Mouse (Mus musculus): ENCODE measurements at regions not wholly inside any gene's neighbourhood (a gene's known extent, or its start where the extent isn't known, plus 50 kb on each side); places are given as distances from the start of the nearest gene placed in this dataset.

DNA sequence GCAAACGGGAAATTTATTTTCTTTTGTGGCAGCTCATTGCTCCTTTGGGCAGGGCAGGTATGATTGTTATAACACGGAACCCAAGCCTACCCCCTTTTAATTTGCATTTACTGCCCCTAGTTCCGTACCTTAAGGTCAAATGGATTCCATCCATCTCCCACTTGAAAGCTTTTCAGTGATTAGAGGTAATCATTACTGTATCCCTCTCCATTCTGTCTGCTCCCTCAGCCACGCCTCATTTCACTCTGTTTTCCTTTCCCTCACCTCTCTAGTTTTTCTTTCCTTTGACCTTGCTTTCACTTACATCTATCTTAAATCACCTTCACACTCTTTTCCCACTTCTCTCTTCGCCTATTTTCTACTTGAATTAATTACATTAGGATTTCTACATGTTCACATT lies 481.2 kb upstream of the Pdzrn3 start:
- no peak overlapping the region for H3K4me3 ChIP-seq
- no peak for ATAC-seq (ENCODE audit: low FRiP score)
- H3K9ac ChIP-seq, result no peak overlapping the region
- no peak overlapping the region for H3K27ac ChIP-seq
- no peaks in the 10 kb centered on the region for H3K4me1 ChIP-seq
- H3K4me2 ChIP-seq (replicated peaks), result no peak overlapping the region
- no peaks in the 10 kb centered on the region for H3K9me3 ChIP-seq (replicated peaks)
- no peaks in the 10 kb centered on the region for H3K27me3 ChIP-seq
- H3K36me3 ChIP-seq, result no peaks in the 10 kb centered on the region
- WGBS, result 65% methylated on average over 5 of the region's 5 CpGs

DNA sequence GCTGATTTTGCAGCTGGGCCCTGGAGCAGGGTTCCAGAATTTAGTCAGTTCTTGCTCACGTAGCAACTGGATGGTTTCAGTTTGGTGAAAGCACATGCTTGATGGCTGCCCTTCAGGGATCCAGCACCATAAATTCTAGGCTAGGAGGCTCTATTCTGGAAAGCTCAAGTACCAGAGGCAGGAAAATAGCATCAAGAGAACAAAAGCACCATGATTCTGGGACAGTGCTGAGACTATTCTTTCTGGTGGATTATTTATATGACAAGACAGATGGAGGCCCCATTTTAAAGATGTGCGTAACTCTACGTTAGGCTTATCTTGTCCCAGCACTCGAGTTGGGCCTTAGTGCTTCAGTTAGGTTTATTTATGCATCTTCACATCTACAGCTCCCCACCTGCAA lies 463.0 kb upstream of the Pdzrn3 start:
- no peaks in the 10 kb centered on the region for H3K9me3 ChIP-seq (replicated peaks)
- 90% methylated on average over 4 of the region's 4 CpGs for WGBS
- H3K36me3 ChIP-seq, result no peaks in the 10 kb centered on the region
- ATAC-seq (ENCODE audit: low FRiP score), result no peak
- H3K4me3 ChIP-seq, result no peak overlapping the region
- no peak overlapping the region for H3K9ac ChIP-seq
- H3K4me1 ChIP-seq, result no peaks in the 10 kb centered on the region
- no peak overlapping the region for H3K4me2 ChIP-seq (replicated peaks)
- H3K27ac ChIP-seq, result no peak overlapping the region
- no peaks in the 10 kb centered on the region for H3K27me3 ChIP-seq

GRCm38 (mm10) chr6:101837563-101837962 lies 459.9 kb upstream of the Pdzrn3 start:
- Histone ChIP-seq H3K4me1 (no peaks in the 10 kb centered on the region), H3K9me3 (replicated peaks) (no peaks in the 10 kb centered on the region), H3K4me3 (no peak overlapping the region), H3K27ac (no peak overlapping the region), H3K4me2 (replicated peaks) (no peak overlapping the region), H3K36me3 (no peaks in the 10 kb centered on the region), H3K27me3 (no peaks in the 10 kb centered on the region), H3K9ac (no peak overlapping the region)
- 76% methylated on average over 6 of the region's 6 CpGs for WGBS
- no peak for ATAC-seq (ENCODE audit: low FRiP score)

GRCm38 (mm10) chr6:101793986-101794385 lies 416.3 kb upstream of the Pdzrn3 start:
- no peak for ATAC-seq (ENCODE audit: low FRiP score)
- no peak overlapping the region for H3K9ac ChIP-seq
- H3K9me3 ChIP-seq (replicated peaks), result no peaks in the 10 kb centered on the region
- H3K36me3 ChIP-seq, result no peaks in the 10 kb centered on the region
- no peak overlapping the region for H3K4me3 ChIP-seq
- H3K4me1 ChIP-seq, result no peaks in the 10 kb centered on the region
- no peak overlapping the region for H3K4me2 ChIP-seq (replicated peaks)
- no peak overlapping the region for H3K27ac ChIP-seq
- no peaks in the 10 kb centered on the region for H3K27me3 ChIP-seq
- WGBS, result 78% methylated on average over 2 of the region's 2 CpGs

DNA sequence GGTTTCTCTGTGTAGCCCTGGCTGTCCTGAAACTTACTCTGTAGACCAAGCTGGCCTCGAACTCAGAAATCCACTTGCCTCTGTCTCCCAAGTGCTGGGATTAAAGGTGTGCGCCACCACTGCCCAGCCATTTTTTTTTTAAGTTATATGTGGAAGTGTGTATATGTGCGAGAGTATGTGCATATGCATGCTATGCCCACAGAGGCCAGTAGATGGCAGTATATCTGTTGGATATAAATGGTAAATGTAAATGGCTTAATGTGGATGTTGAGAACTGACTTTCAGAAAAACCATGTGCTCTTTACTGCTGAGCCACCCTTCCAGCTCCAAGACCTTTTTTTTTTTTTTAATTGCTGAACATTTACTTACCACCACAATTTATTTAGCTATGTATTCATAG lies 400.2 kb upstream of the Pdzrn3 start:
- no peaks in the 10 kb centered on the region for H3K4me1 ChIP-seq
- H3K9me3 ChIP-seq (replicated peaks), result no peaks in the 10 kb centered on the region
- no peak overlapping the region for H3K9ac ChIP-seq
- 95% methylated on average over 3 of the region's 3 CpGs for WGBS
- no peak for ATAC-seq (ENCODE audit: low FRiP score)
- H3K27me3 ChIP-seq, result no peaks in the 10 kb centered on the region
- H3K4me2 ChIP-seq (replicated peaks), result no peak overlapping the region
- no peak overlapping the region for H3K4me3 ChIP-seq
- H3K27ac ChIP-seq, result no peak overlapping the region
- H3K36me3 ChIP-seq, result no peaks in the 10 kb centered on the region

DNA sequence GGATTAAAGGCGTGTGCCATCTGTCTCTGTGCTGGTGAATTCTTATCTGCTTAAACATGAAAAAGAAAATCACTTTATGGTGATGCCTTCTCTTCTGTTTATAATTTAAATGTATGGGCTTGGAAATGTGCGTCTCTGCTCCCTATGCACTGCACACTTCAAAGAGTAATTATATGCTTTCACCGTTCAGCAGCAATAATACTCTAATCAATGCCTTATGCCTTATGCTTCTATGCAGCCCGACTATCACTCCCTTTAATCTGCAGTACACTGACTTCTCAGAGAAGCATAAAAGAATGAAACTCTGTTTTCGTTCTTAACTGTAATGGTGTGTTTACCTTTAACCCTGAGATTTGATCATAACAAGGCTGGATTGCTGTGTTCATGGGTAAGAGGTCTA lies 395.5 kb upstream of the Pdzrn3 start:
- Histone ChIP-seq H3K27me3 (no peaks in the 10 kb centered on the region), H3K36me3 (no peaks in the 10 kb centered on the region), H3K27ac (no peak overlapping the region), H3K4me1 (no peaks in the 10 kb centered on the region), H3K4me2 (replicated peaks) (no peak overlapping the region), H3K9ac (no peak overlapping the region), H3K9me3 (replicated peaks) (no peaks in the 10 kb centered on the region), H3K4me3 (no peak overlapping the region)
- ATAC-seq (ENCODE audit: low FRiP score), result no peak
- 71% methylated on average over 5 of the region's 5 CpGs for WGBS

DNA sequence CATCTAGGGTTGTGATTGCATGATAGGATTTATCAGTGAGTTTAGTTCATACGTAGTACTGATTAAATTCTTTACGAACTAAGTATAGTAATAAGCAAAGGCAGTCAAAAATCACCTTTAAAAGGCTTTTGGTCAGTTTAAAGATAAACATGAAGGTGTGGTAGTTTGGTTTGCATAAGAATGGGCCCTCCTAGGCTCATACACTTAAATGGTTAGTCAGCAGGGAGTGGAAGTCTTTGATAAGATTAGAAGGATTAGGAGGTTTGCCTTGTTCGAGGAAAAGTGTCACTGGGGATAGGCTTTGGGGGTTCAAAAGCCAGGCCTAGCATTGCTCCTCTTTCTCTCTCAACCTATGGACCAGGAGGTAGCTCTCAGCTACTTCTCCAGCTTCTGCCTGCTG lies 357.4 kb upstream of the Pdzrn3 start:
- ATAC-seq (ENCODE audit: low FRiP score), result no peak
- Histone ChIP-seq H3K4me3 (no peak overlapping the region), H3K36me3 (no peaks in the 10 kb centered on the region), H3K9me3 (replicated peaks) (no peaks in the 10 kb centered on the region), H3K27ac (no peak overlapping the region), H3K9ac (no peak overlapping the region), H3K4me1 (no peaks in the 10 kb centered on the region), H3K27me3 (no peaks in the 10 kb centered on the region), H3K4me2 (replicated peaks) (no peak overlapping the region)
- WGBS, result 60% methylated on average over 3 of the region's 3 CpGs

DNA sequence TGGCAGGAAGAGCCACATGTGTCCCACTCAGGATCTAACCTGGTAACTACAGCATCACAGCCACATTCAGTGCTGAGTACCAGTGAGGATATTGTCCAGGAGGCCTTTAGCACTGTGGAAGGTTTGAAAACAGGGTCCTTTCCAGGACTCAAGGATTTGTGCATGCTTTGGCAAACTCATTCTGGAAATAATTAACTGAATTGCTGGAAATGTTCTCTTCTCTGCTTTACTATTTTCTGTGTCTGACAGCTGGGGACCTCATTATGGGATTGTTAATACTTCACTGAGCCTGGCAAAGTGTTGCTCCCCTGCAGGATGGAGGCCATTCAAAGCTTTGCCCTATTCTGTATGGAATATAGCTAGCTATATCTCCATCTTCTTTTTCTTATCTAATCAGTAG lies 342.8 kb upstream of the Pdzrn3 start:
- H3K9me3 ChIP-seq (replicated peaks), result no peaks in the 10 kb centered on the region
- H3K36me3 ChIP-seq, result no peaks in the 10 kb centered on the region
- no peaks in the 10 kb centered on the region for H3K4me1 ChIP-seq
- no peak overlapping the region for H3K27ac ChIP-seq
- no peaks in the 10 kb centered on the region for H3K27me3 ChIP-seq
- no peak overlapping the region for H3K9ac ChIP-seq
- no peak overlapping the region for H3K4me3 ChIP-seq
- ATAC-seq (ENCODE audit: low FRiP score), result no peak
- no peak overlapping the region for H3K4me2 ChIP-seq (replicated peaks)

DNA sequence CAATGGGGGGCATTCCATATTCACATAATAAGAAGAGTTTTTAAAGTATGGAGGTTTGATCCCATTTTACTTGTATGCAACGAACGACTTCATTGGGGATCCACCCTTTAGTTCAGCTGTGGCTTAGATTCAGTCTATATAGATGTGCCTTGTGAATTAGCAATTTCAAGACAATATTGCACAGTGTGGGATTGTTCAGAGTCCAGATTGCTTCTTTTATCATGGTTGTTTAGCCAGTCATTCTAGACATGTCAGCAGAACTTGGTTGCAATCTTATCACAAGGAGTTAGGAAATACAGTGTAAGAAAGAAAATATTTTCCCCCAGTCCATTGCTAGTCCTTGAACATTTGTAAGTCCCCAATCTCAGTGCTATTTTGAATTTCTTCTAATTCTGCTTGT lies 312.0 kb upstream of the Pdzrn3 start:
- no peaks in the 10 kb centered on the region for H3K4me1 ChIP-seq
- H3K9me3 ChIP-seq (replicated peaks), result no peaks in the 10 kb centered on the region
- H3K4me3 ChIP-seq, result no peak overlapping the region
- WGBS, result 94% methylated on average over 2 of the region's 2 CpGs
- no peak overlapping the region for H3K27ac ChIP-seq
- ATAC-seq (ENCODE audit: low FRiP score), result no peak
- H3K27me3 ChIP-seq, result no peaks in the 10 kb centered on the region
- no peak overlapping the region for H3K4me2 ChIP-seq (replicated peaks)
- H3K36me3 ChIP-seq, result no peaks in the 10 kb centered on the region
- no peak overlapping the region for H3K9ac ChIP-seq

DNA sequence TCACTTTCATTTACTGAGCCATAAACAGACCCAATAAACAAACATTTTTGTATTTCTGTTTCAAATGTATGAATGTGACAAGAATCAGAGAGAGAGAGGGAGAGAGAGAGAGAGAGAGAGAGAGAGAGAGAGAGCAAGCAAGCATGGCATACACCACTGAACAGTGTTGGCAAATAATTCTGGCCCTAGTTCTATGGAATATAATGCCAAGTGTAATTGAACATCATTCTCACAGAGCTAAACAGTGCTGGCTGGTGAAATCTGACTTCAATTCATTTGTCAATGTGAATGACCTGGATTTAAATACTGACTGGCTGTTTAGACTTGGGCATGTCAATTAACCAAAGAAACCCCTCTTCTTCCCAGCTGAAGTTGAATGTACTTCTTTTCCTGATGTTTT lies 308.9 kb upstream of the Pdzrn3 start:
- Histone ChIP-seq H3K4me3 (no peak overlapping the region), H3K27me3 (no peaks in the 10 kb centered on the region), H3K9ac (no peak overlapping the region), H3K36me3 (no peaks in the 10 kb centered on the region), H3K9me3 (replicated peaks) (no peaks in the 10 kb centered on the region), H3K4me2 (replicated peaks) (no peak overlapping the region), H3K4me1 (no peaks in the 10 kb centered on the region), H3K27ac (no peak overlapping the region)
- ATAC-seq (ENCODE audit: low FRiP score), result no peak

- H3K9me3 ChIP-seq (replicated peaks), result no peaks in the 10 kb centered on the region
Measured at GRCm38 (mm10) chr6:101685734-101686133, 308.0 kb upstream of the Pdzrn3 start.

GRCm38 (mm10) chr6:101684390-101684789 lies 306.7 kb upstream of the Pdzrn3 start:
- no peak overlapping the region for H3K9ac ChIP-seq
- no peaks in the 10 kb centered on the region for H3K27me3 ChIP-seq
- ATAC-seq (ENCODE audit: low FRiP score), result no peak
- H3K9me3 ChIP-seq (replicated peaks), result no peaks in the 10 kb centered on the region
- no peaks in the 10 kb centered on the region for H3K36me3 ChIP-seq
- H3K4me2 ChIP-seq (replicated peaks), result no peak overlapping the region
- no peak overlapping the region for H3K4me3 ChIP-seq
- H3K27ac ChIP-seq, result no peak overlapping the region
- 86% methylated on average over 2 of the region's 2 CpGs for WGBS
- H3K4me1 ChIP-seq, result no peaks in the 10 kb centered on the region

More at GRCm38 (mm10) chr6:101685734-101686133, 308.0 kb upstream of the Pdzrn3 start:
- 0 out of 2 replicates have a peak overlapping the region, but pooled peaks have one; percentile 1 for H3K4me2 ChIP-seq (replicated peaks)
- H3K27ac ChIP-seq, result no peak overlapping the region
- no peak overlapping the region for H3K9ac ChIP-seq
- H3K4me3 ChIP-seq, result no peak overlapping the region
- H3K36me3 ChIP-seq, result no peaks in the 10 kb centered on the region
- peak; percentile 48; the same call in 1 of the 2 replicates for ATAC-seq (ENCODE audit: low FRiP score)
- no peaks in the 10 kb centered on the region for H3K4me1 ChIP-seq
- H3K27me3 ChIP-seq, result no peaks in the 10 kb centered on the region
- 55% methylated on average over 8 of the region's 8 CpGs for WGBS

GRCm38 (mm10) chr6:101674846-101675245 lies 297.1 kb upstream of the Pdzrn3 start:
- no peak for ATAC-seq (ENCODE audit: low FRiP score)
- H3K9me3 ChIP-seq (replicated peaks), result no peaks in the 10 kb centered on the region
- H3K4me2 ChIP-seq (replicated peaks), result no peak overlapping the region
- no peaks in the 10 kb centered on the region for H3K36me3 ChIP-seq
- H3K27me3 ChIP-seq, result no peaks in the 10 kb centered on the region
- H3K4me3 ChIP-seq, result no peak overlapping the region
- H3K4me1 ChIP-seq, result peaks cover 4% of the 10 kb centered on the region
- H3K9ac ChIP-seq, result no peak overlapping the region
- 74% methylated on average over 4 of the region's 4 CpGs for WGBS
- no peak overlapping the region for H3K27ac ChIP-seq

- Histone ChIP-seq H3K9me3 (replicated peaks) (no peaks in the 10 kb centered on the region), H3K36me3 (no peaks in the 10 kb centered on the region), H3K4me1 (peaks cover 13% of the 10 kb centered on the region), H3K27ac (peak overlapping the region; percentile 40; the same call in 1 of the 2 replicates), H3K9ac (no peak overlapping the region), H3K27me3 (no peaks in the 10 kb centered on the region), H3K4me2 (replicated peaks) (no peak overlapping the region), H3K4me3 (no peak overlapping the region)
- 72% methylated on average over 5 of the region's 5 CpGs for WGBS
- ATAC-seq (ENCODE audit: low FRiP score), result 0 out of 2 replicates have a peak, but pooled peaks have one; percentile 3
Measured at GRCm38 (mm10) chr6:101670770-101671169, 293.1 kb upstream of the Pdzrn3 start.
